8 mouse cellular contexts compared by ENCODE assay signal in genomic region chr1:158361964-158362291, GRCm38 (mm10). TPM values are rescaled to one million over a fixed set of nuclear protein-coding genes. Genes with fewer than 3 reads are reported as not detected.
DNase-seq lines count a peak whose midpoint lies in the region; ATAC-seq lines count a peak whose summit lies in the region.
"Had no signal": no experiment of that assay in that cellular context is flagged by ENCODE, and none has a peak within 500 bp of the region (broad histone marks: within the 10 kb centered on the region; RNA-seq: fewer than 3 reads in every experiment).

Gene Astn1, plus strand, starts transcription at chr1:158362273.

- no peaks in the 10 kb centered on the region for H3K9me3 ChIP-seq in forebrain, embryonic 13.5 days (replicated peaks)
- H3K9me3 ChIP-seq in neural tube, embryonic 14.5 days (ENCODE audit: control insufficient read depth, low read length) = no peaks in the 10 kb centered on the region

- ATAC-seq in forebrain, embryonic 13.5 days = no peak; the same call in 1 of the 2 replicates
- no peak for ATAC-seq in neural tube, embryonic 14.5 days (ENCODE audit: low read depth)
- ATAC-seq in CD4-positive, CD25-positive, alpha-beta regulatory T cell, adult 4 months = no peak

- H3K27ac ChIP-seq in forebrain, embryonic 13.5 days = peak within 1 kb of the TSS; percentile 97
- H3K27ac ChIP-seq in neural tube, embryonic 14.5 days (ENCODE audit: low read depth, low read length) = peak within 1 kb of the TSS; percentile 94

- 0% methylated on average over 2 of the region's 2 CpGs for WGBS in forebrain, embryonic 13.5 days
- WGBS in neural tube, embryonic 14.5 days = 0% methylated on average over 2 of the region's 2 CpGs

- H3K36me3 ChIP-seq in forebrain, embryonic 13.5 days (ENCODE audit: poor library complexity, severe bottlenecking) = peaks cover 7% of the 10 kb centered on the region; the same call in 1 of the 2 replicates
- H3K36me3 ChIP-seq in neural tube, embryonic 14.5 days (ENCODE audit: control insufficient read depth, insufficient read depth, low read length) = no peaks in the 10 kb centered on the region

- no peak for DNase-seq in layer of hippocampus, adult 8-10 months (ENCODE audit: low spot score in 2 of 2)
- DNase-seq in layer of hippocampus, adult 11-12 months (ENCODE audit: low spot score) = no peak
- no peak for DNase-seq in layer of hippocampus, postnatal 36 days
- DNase-seq in thymus, postnatal 4 days = no peak
- DNase-seq: lung, postnatal 36 days had no signal

- H3K4me1 ChIP-seq in forebrain, embryonic 13.5 days = peaks cover 40% of the 10 kb centered on the region
- peaks cover 30% of the 10 kb centered on the region for H3K4me1 ChIP-seq in neural tube, embryonic 14.5 days (ENCODE audit: control insufficient read depth, insufficient read depth, low read length)

- H3K4me2 ChIP-seq in forebrain, embryonic 13.5 days = peak within 1 kb of the TSS; percentile 86
- H3K4me2 ChIP-seq in neural tube, embryonic 14.5 days (ENCODE audit: low read depth, low read length) = peak within 1 kb of the TSS; percentile 80

- H3K27me3 ChIP-seq in forebrain, embryonic 13.5 days = no peaks in the 10 kb centered on the region
- no peaks in the 10 kb centered on the region for H3K27me3 ChIP-seq in neural tube, embryonic 14.5 days (ENCODE audit: control insufficient read depth, insufficient read depth, low read length)

- peak within 1 kb of the TSS; percentile 75 for H3K4me3 ChIP-seq in forebrain, embryonic 13.5 days
- peak within 1 kb of the TSS; percentile 79 for H3K4me3 ChIP-seq in neural tube, embryonic 14.5 days (ENCODE audit: low read depth, low read length)

- H3K9ac ChIP-seq in forebrain, embryonic 13.5 days = peak within 1 kb of the TSS; percentile 99
- peak within 1 kb of the TSS; percentile 86 for H3K9ac ChIP-seq in neural tube, embryonic 14.5 days (replicated peaks; ENCODE audit: low read depth, low read length)

RNA-seq across cellular contexts. Expression of gene Astn1, which starts in this region (rescaled TPM):
- total RNA-seq in layer of hippocampus, adult 8-10 months (2022) = 100 to 1,000 TPM; 166 to 188 (median 173) TPM
- polyA plus RNA-seq in forebrain, embryonic 13.5 days (2015; fragmentation: Nextera tagmentation; extraction: Ambion mirVana) = 24.7 and 28.5 TPM in 2 replicates
- total RNA-seq in layer of hippocampus, postnatal 36 days (2021) = 100 to 1,000 TPM; 178 to 184 TPM
- polyA plus RNA-seq in neural tube, embryonic 14.5 days (2014; fragmentation: Nextera tagmentation; extraction: Ambion mirVana) = 60.7 and 70.6 TPM in 2 replicates
- not detected for polyA plus RNA-seq in CD4-positive, CD25-positive, alpha-beta regulatory T cell, adult 4 months (2017; shearing (Covaris generic))

Comparison
In these comparisons a context has a peak if more than half of its experiments do, and no peak if none do; other contexts are left out.
1. RNA of gene Astn1 (polyA plus RNA-seq): 60.7 to 70.6 TPM in neural tube, embryonic 14.5 days and 24.7 to 28.5 TPM in forebrain, embryonic 13.5 days; not detected in CD4-positive, CD25-positive, alpha-beta regulatory T cell, adult 4 months; every median in the first group is over 10 times any median in the second.